Mouse (Mus musculus) natural killer cell, adult 2 months (primary cell): ENCODE data around the gene Gm12355.

Experiments used
- DNase-seq, 2 experiments: peaks; one replicate each; pipeline ENCODE4 v3.0.0; 2022; ENCODE audit warnings: low spot score in 2 of 2

Gm12355 gene

DNA sequence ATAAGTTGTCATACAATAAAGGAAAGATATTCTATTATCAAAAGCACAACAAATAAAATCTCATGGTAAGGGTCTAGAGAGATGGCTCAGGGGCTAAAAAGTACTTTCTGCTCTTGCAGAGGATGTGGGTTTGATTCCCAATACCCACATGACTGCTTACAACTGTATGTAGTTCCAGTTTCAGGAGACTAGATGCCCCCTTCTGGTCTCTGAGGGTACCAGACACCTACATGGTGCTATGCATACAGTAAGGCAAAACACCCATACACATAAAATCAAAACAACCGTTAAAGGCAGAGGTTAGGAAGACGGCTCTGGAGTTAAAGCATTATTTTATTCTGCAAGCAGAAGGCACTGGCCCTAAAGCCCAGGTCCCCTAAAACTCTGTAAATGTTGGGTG lies 21.5 kb downstream of the Gm12355 start:
- no peak for DNase-seq

DNA sequence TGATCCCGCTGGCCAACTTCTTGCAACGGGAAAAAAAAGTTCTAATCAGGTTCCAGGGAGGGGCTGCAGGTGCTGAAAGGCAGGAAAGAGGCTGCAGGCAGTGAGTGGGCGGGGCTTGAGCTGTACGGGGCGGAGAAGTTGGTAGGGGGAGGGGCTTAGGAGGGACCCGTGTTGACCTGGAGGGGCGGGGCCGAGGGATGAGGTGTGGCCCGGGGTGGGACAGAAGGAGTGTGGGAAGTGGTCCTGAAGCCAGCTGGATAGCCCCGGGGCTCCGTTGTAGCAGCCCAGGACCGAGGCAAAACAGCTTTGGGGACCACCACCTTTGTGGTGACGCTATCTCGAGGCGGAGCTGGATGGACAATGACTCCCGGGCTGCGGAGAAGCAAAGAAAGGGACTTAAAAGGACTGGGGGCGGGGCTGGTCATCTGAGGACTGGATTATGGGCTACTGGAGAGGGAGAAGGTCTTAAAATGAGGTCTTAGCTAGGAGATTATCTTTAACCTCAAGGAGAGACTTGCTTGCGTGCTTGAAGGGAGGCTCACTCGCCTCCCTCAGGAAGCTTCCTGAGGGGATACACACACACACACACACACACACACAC lies 23.3 kb downstream of the Gm12355 start:
- no peak for DNase-seq

DNA sequence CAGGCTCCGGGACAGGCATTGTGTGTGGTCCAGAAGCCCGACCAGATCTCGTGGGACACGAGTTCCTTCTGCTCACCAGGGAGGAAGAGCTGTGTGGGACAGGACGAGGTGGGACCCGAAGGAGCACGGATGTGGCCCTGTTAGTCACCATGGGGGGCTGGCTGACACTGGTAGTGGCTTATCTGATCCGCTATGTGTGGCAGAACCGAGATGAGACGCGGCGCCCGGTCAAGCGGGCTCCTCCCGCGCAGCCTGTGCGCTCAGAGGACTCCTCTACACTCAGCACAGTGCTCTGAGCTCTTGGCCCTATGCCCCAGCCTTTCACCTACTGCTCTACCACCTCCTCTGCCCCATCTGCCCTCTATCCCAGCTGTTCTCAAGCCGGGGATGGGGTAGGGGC lies 26.2 kb downstream of the Gm12355 start:
- no peak for DNase-seq

DNA sequence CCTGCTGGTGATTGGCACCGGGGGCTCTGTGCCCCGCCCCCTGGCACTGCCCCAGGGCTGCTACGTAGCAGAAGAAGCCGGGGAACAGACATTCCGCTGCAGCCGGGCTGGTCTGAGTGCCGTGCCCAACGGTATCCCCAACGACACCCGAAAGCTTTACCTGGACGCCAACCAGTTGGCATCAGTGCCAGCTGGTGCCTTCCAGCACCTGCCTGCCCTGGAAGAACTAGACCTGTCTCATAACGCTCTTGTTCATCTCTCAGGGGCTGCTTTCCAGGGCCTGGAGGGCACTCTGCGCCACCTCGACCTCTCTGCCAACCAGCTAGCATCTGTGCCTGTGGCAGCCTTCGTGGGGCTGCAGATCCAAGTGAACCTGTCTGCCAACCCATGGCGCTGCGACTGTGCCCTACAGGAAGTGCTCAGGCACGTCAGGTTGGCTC lies 26.6 kb downstream of the Gm12355 start:
- DNase-seq = no peak

DNA sequence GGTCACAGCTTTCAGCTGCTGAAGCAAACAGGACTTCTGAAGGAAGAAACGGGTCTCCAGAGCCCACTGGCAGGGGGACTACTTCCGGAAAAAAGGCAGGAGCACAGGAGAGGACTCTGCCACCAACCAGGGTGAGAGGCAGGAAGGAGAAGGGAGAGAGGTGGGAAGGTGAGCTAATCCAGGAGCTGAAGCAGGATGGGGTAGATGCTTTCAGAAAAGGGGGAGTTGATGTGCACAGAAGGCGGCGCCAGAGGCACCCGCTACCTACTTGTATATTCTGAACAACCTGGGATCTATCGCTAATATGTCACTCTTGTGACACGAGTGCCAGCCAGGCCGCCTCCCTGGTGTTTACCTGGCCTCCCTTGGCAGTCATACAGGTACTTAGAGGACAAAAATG lies 27.5 kb downstream of the Gm12355 start, which contains the start of gene Lrrc3c:
Lrrc3c (plus strand) TSS at position 301 of the 400 bp plus-strand sequence.
- no peak for DNase-seq

DNA sequence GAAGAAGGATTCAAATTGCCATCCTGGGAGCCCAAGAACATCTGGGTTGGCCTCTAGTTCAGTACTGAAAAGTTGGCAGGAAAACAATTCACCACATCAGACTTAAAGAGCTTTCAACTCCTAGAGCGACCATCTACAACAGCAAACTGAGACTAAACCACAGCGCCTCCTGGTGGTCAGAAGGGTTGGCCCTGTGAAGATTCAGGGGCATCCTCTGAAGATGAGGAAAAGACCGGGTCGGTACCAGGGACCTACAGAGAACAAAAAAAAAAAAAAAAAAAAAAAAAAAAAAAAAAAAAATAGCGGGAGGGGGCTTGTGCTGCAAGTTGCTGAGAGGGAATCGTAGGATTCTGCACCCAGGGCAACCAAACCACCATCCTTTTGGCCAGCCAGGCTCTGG lies 28.1 kb downstream of the Gm12355 start:
- DNase-seq = peak; percentile 68 to 80

DNA sequence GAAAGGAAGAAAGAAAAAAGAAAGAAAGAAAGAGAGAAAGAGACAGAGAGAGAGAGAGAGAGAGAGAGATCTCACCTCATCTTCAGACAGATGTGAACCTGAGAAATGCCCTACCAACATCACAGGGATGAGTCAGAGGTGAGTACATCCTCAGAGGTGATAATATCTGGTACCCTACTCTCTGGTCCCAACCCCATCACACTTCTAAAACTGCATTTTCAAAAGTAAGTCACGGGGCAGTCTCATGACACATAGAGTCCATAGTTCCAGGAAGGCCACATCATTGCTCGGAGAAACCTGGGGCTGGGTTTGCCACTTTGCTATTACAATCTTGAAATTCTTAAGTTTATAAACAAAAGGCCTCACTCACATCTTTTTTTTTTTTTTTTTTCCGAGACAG lies 29.5 kb downstream of the Gm12355 start:
- DNase-seq = peak; percentile 26 to 52

DNA sequence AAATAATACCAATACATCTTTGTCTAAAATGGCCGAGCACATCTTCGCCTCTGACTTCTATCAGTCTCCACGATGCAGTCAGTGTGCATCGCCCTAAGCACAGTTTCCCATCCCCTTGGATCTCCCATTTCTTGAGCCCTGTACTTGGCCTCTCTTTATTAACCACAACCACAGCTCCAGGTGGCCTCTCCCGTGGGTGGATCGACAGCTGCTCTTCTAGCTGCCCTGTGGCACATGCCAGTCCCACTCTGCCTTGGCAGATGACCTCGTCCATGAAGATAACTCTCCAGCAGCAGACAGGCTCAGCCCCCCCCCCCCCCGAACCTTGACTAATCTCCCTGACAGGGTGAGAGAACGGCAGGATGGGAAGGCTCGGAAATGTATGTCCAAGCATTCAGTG lies 30.0 kb downstream of the Gm12355 start:
- DNase-seq = no peak

DNA sequence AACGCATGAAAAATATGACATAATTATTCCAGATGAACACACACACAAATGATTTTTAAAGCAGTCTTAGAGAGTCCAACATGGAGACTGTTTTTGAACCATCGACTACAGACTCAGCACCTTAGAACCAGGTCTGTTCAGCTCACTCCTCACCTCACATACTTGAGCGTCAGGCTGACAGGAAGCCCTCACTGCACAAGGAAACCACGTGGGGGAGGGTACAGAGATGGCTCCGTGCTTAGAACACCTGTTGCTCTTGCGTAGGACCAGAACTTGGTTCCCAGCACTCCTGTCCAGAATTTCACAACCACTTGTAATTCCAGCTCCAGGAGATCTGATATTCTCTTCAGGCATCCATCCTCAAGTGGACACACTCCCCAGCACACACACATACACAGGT lies 30.4 kb downstream of the Gm12355 start:
- DNase-seq = no peak

DNA sequence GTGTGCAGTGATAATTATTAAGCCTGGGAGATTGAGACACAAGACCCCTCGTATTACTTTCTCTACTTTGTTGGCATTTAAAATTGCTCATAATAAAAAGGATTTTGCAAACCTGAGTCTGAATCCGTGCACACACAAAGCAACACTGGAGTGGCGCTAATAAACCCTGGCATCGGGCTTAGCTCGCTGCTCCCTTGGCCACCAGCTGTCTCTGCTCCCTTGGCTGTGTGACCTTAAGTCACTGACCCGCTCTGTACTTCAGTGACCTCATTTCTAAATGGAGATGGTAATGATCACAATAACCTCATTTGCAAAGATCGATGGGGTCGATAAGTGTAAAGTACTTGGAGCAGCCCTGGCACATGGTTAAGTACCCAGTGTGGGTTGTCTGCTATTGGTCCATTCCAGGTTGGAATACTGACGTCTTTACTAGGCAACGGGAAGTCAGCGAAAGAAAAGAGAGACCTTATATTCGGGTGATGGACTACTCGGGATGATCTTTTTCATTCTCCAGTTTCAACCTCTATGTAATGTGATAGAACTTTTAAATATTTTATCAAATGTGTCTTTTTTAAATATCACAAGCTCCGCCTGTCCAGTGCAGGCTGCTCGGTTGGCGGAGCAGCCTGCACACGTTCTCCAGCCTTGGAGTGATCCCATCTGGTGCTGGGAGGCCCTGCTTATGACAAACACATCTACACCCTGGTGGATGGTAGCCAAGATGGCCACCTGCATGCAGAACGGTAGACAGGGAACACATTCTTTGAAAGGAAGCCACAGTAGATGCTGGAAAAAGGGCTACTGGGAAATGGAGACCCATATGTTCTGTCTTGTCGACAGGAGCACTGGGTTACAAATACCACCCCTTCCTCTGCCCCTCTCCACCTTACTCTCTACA lies 34.7 kb downstream of the Gm12355 start:
- DNase-seq = no peak

DNA sequence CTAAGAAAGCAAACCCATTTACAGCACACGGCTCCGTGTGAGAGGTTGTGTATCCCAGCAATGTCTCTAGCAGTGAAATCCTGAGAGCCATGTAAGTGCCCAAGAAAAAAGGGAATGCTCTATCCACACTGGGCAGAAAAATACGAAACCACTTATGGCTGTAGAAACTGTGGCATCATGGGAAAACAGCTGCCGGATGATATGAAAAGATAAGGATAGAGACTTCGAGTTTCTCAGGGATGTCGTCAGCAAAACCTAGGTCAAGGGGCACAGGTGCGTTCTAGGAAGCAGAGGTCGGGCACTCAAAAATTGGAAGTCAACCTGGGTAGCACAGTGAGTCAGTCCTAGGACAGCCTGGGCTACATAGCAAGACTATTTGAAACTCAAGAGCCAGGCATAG lies 36.2 kb downstream of the Gm12355 start:
- no peak for DNase-seq

DNA sequence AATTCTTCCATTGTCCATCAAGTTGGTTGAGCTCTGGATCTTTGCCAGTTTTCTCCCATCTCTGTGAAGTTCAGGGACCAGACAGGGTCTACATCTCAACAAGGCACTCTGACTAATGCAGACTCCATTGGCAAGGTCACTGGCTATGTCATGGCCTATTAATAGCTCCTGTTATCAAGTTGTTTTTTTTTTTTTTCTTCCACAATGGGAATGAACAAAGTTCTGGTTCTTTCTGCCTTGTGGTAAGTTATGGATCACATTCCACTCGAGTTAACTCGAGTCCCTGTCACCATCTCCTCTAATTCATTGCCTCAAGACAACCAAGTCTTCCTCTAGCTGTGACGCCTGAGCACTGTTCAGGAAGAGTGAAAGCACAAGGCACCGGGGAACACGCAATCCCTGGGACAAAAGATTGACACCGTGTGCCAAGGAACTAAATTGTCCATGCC lies 36.6 kb downstream of the Gm12355 start:
- no peak for DNase-seq

DNA sequence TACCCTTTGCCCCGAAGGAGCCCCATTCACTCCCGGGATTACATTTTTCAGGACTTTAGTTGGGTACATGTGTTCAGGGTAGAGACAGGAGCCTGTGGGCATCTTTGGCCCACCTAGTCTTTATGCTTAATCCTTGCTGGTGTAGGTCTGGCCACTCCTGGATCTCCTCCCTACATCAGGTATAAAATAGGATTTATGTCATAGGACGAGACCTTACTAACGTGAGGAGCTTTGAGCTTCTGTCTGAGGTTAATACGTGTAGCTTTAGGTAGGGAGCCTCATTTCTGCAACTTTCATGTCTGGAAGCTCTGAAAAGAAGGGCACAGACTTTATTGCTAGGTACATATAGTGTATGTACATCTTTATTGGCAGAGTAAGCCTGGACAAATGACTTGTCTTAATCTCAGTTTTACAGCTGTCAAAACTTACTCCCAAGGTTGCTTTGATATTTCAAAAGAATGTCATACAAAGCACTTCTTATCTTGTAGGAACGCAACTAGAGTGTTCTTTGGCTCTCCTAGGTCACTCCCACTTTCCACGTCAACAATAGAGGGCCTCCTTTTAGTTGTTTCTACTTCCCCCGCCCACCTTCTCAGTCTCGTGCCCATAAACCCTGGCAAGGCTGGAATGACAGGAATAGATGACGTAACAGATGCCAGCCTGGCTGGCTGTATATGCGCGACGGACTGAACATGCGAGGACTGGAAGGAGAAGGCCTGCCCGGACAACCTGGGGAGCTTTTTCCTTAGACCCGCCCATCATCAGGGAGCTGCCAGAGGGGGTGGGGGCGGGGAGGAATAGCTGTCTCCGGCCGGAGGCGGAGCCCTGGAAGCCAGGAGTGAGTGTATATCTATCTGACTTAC lies 37.5 kb downstream of the Gm12355 start:
- no peak for DNase-seq

DNA sequence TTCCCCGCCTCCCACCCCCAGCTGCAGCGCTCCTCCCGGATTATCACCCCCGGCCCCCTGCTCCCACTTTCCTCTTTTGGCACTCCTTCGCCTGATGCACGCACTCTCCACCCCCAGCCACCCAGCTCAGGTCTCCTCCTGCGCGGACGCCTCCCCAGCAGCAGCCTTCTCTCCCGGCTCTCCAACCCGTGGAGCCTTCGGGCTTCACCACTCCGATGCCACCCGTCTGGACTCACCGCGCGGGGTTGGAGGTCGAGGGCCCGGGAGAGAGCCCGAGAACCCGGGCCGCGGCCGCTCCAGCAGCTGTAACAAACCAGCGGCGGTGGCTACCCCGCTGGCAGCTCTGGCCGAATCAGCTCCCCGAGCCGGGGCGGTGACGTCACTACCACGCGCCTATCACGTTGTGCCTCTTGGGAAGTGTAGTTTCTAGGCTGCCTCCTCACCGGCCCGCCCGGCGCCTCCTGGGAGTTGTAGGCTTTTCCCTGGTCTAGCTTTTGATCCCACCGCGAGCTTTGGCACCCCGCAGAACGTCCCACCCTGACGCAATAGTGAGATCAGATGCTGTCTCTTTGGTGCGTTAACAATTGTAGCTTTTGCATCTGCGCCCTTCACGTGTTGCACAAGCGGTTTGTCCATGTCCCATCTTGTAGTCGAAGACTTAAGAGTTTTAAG lies 38.4 kb downstream of the Gm12355 start, which contains the start of gene Ormdl3:
Ormdl3 (minus strand) TSS at position 477 of the 672 bp plus-strand sequence.
- peak; percentile 93 to 95 for DNase-seq

DNA sequence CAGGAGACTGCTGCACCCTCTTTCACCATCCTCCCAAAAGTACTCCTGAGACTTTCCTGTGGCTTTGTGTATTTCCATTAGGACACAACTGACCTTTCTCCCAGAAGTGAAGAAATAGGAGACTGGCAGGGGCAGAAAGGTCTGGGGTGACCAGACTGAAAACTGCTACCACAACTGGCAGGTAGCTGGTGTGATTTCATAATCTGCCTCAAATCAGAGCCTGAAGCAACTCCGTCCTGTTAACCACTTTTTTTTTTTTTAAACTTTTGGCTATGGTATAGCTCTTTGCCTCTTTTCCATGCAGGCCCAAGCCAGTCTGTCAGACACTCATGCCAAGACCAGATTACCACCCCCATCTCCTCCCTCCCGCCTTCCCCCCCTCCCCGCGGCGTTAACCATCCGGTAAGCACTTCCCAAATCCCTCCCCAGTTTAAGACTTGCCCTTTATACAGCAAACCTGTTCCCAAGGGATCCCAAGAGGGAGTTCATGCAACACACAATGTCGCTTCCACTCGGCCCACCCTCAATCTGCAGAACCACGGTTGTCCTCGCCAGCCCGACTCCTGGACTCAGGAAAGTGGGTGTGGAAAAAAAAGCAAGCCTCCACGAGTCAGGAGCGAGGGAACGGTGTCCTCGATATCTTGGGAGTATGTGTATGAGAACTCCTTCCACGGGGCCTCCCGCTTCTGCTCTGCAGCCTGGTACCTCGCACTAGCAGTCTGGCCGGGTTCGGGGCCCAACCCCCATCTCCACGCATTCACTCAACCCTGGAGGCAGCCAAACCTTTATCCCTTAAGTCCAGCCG lies 39.2 kb downstream of the Gm12355 start:
- no peak for DNase-seq

DNA sequence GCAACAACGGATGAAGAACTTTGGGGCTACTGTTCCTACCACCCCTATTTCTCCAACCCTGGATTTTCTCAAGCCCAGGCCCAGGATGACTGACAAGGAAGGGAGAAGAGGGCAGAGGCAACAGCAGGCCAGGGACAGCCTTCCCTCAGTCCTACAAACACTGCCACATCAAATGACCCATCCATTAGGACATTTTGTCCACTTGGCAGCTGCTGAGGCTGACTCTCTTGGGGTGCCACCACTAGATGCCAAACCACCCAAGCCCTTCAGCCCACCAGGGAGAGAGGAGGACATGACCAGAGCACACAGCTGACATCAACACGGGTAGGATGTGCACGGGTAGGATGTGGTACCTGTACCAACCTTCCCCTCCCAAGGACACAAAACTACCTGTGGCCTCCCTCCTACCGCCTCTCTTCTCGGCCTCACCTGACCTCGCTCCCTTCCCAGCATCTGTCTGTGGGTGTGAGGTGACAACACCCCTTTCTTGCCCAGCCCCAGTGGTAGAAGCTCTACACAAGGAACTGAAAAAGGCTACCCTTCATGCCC lies 40.8 kb downstream of the Gm12355 start:
- DNase-seq = no peak

DNA sequence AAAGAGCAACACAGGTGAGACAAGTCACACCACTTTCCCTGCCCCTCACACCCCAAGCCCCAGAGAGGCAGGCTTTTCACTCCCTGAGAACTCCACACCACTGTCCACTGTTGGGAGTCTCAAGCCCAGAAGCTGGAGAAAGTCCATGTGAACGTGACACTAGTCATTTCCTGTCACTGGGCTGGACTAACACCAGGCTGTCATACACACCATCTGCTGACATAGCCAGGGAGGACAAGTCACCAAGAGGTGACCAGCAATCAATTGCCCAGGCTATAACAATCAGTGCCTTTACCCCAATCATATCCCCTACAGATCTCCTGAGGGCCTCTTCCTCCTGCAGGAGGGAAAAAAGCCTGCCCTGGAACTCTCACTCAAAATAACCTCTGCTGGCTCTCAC lies 41.3 kb downstream of the Gm12355 start:
- no peak for DNase-seq

DNA sequence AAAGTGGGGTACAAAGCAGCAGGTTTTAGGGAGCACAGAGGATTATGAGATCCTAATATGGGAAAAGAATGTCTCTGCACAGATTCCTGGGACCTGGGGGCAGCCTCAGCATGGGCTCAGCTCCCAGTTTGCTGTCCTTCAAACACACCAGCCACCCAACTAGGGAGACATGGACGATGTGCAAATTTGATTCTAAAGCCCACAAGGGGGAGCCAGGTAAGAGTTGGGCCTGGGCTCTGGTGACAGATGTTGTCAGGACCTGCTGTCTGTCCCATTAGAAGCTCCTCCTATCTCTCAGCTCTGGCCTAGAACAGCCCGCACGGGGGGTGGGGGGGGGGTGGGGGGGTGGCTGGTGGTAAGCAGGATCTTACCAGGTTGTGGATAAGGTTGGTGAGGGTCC lies 41.9 kb downstream of the Gm12355 start:
- no peak for DNase-seq

DNA sequence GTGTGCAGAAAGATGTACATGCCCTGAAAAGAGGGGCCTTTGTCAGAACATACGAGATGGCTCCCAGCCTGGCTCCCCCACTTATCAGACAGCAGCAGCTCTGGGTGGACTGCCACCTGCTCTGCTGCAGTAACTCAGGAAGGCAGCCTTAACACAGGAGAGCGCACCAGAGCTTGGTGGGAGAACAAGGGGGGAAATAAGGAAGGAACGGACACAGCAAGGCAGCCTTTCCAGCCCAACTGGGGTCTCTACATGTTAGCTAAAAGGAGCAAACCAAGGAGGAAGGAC lies 42.3 kb downstream of the Gm12355 start:
- DNase-seq = no peak

DNA sequence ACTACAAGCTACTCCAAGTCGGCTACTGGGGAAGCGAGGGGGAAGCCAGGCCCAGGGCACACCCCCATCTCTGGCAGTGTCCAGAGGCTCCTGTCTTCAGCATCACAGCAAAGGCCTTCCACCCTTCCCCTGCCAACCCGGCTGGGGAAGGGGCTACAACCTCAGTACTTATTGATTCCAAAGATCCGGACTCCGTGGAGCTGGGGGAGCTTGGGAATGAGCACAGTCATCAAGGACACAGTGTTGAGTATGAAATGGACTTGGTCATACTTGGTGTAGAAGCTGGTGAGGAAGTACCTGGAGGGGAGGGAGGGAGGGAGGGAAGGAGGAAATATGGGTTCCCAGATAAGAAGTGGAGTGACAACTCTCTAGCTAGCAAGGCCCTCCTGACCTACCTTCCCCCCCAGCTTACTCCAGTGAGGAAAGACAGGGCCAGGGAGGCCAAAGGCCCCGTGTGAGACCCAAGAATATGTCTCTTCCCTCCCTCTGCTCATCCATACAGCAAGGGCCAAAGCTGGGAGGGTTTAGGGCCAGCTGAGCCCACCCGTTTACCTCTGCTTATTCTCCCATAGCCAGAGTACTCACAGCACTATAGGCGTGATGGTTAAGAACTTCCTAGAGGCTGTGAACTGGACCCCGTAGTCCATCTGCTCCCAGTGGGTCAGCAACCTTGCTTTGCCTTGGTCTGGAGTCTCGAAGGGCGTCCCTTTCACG lies 42.8 kb downstream of the Gm12355 start:
- DNase-seq = no peak
